Mouse (Mus musculus): Measurements from ENCODE around the gene Sipa1l1. TPM values are rescaled to one million over a fixed set of nuclear protein-coding genes. Genes with fewer than 3 reads are reported as not detected.

Sipa1l1 gene
- polyA plus RNA-seq, 1 experiment from 2014 or later: 26.4 TPM

DNA sequence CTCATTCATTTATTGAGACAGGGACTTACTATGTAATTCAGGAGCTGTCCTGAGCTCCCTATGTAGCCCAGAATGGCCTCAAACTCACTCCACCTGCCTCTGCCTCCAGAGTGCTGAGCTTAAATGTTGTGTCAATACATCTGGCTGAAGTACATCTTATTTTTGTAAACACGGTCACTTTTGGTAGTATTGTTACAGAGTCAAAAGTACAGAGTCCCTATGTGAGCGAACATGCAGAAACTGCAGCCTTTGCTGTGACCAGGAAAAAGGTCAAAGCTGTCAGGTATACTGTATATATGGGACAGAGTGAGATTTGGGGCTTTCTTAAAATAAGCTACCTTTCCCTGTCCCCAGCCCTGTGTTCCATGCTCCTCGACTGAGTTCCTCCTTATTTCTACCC lies 17.6 kb downstream of the Sipa1l1 start:
- Histone ChIP-seq H3K4me3 (replicated peaks) (no peak overlapping the region), H3K27me3 (replicated peaks) (no peaks in the 10 kb centered on the region), H3K27ac (no peak overlapping the region), H3K4me1 (peaks cover 25% of the 10 kb centered on the region), H3K36me3 (0 out of 2 replicates have a peak, but pooled peaks cover 8% of the 10 kb centered on the region), H3K4me2 (no peak overlapping the region), H3K9ac (no peak overlapping the region), H3K9me3 (no peaks in the 10 kb centered on the region)
- ATAC-seq (ENCODE audit: insufficient read depth, low FRiP score, low read depth): no peak
- WGBS: 63% methylated on average over 3 of the region's 3 CpGs

DNA sequence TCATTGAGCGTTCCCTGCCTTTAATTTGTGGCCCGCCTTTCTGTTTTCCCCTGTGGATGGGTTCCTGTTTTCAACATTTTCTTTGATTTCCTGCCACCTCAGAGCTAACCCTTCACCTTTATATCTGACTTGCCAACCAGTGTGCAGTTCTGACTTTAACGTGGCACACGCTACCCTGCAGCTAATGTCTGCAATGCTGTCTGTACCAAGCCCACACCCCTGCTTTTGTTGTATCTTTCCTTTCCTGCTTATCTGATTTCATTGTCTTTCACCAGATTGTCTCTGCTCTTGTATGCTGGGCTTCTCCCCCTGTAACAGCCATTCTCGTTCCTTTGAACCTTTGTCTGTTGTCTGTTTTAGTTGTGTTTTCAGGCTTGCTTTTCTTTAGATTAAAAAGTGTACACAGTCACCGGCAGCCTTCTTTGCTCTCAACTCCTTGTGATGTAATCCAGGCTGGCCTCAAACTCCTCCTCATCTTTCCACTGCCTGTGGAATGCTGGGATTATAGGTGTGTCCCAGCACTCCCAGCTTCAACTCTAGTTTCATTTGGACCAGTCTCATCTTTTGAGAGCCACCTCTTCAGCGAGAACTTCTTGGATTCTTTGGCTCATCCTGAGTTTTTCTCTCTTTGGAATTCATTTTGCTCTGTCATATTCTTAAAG lies 18.2 kb downstream of the Sipa1l1 start:
- no peak for ATAC-seq (ENCODE audit: insufficient read depth, low FRiP score, low read depth)
- peaks cover 25% of the 10 kb centered on the region for H3K4me1 ChIP-seq
- H3K4me3 ChIP-seq (replicated peaks): no peak overlapping the region
- H3K27ac ChIP-seq: no peak overlapping the region
- H3K9ac ChIP-seq: no peak overlapping the region
- no peak overlapping the region for H3K4me2 ChIP-seq
- no peaks in the 10 kb centered on the region for H3K9me3 ChIP-seq
- WGBS: 55% methylated on average over 7 of the region's 7 CpGs
- no peaks in the 10 kb centered on the region for H3K27me3 ChIP-seq (replicated peaks)
- 0 out of 2 replicates have a peak, but pooled peaks cover 4% of the 10 kb centered on the region for H3K36me3 ChIP-seq

- H3K4me3 ChIP-seq (replicated peaks): no peak overlapping the region
- no peaks in the 10 kb centered on the region for H3K9me3 ChIP-seq
- H3K9ac ChIP-seq: no peak overlapping the region
- H3K4me1 ChIP-seq: peaks cover 32% of the 10 kb centered on the region
- H3K36me3 ChIP-seq: no peaks in the 10 kb centered on the region
- ATAC-seq (ENCODE audit: insufficient read depth, low FRiP score, low read depth): no peak
- peak overlapping the region; percentile 70 for H3K27ac ChIP-seq
- H3K27me3 ChIP-seq (replicated peaks): no peaks in the 10 kb centered on the region
- H3K4me2 ChIP-seq: 0 out of 2 replicates have a peak overlapping the region, but pooled peaks have one; percentile 34
- WGBS: 47% methylated on average over 9 of the region's 9 CpGs
Observed at GRCm38 (mm10) chr12:82188321-82189075, 19.4 kb downstream of the Sipa1l1 start.

- Histone ChIP-seq H3K27ac (peak overlapping the region; percentile 70), H3K4me2 (peak overlapping the region; percentile 34; the same call in 1 of the 2 replicates)
- WGBS: 16% methylated on average over 6 of the region's 6 CpGs
Observed at GRCm38 (mm10) chr12:82189076-82189675, 20.1 kb downstream of the Sipa1l1 start.

GRCm38 (mm10) chr12:82189715-82190581 lies 20.8 kb downstream of the Sipa1l1 start:
- Histone ChIP-seq H3K27ac (peak overlapping the region; percentile 70), H3K4me2 (peak overlapping the region; percentile 34; the same call in 1 of the 2 replicates), H3K4me3 (replicated peaks) (peak overlapping the region; percentile 8; the same call in 1 of the 2 replicates), H3K4me1 (peaks cover 32% of the 10 kb centered on the region), H3K27me3 (replicated peaks) (no peaks in the 10 kb centered on the region), H3K36me3 (no peaks in the 10 kb centered on the region), H3K9ac (no peak overlapping the region), H3K9me3 (no peaks in the 10 kb centered on the region)
- peak; percentile 32; the same call in 1 of the 2 replicates for ATAC-seq (ENCODE audit: insufficient read depth, low FRiP score, low read depth)
- WGBS: 59% methylated on average over 16 of the region's 16 CpGs

More at GRCm38 (mm10) chr12:82189076-82189675, 20.1 kb downstream of the Sipa1l1 start:
- Histone ChIP-seq H3K36me3 (no peaks in the 10 kb centered on the region), H3K4me1 (peaks cover 32% of the 10 kb centered on the region), H3K4me3 (replicated peaks) (no peak overlapping the region), H3K27me3 (replicated peaks) (no peaks in the 10 kb centered on the region), H3K9me3 (no peaks in the 10 kb centered on the region), H3K9ac (no peak overlapping the region)
- ATAC-seq (ENCODE audit: insufficient read depth, low FRiP score, low read depth): no peak

DNA sequence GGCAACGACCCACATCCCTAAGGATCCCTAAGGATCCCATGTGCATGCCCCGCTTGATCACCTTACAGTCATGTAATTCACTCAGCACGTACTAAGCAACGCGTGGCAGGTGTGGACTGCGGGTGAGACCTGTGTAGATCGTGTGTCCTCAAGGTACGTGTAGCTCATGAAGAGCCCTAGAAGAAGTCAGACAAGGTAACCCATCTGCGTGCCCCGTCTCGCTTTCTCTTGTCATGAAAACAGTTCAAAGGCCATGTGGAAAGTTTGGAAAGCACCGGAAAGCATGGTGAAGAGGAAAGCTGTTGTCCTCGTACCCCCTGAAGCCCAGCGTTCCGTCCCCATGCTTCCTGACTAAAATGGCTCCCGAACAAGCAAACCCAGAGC lies 21.5 kb downstream of the Sipa1l1 start:
- H3K27me3 ChIP-seq (replicated peaks): no peaks in the 10 kb centered on the region
- no peaks in the 10 kb centered on the region for H3K36me3 ChIP-seq
- no peak overlapping the region for H3K9ac ChIP-seq
- H3K4me3 ChIP-seq (replicated peaks): no peak overlapping the region
- peak overlapping the region; percentile 3; the same call in 1 of the 2 replicates for H3K4me2 ChIP-seq
- WGBS: 90% methylated on average over 16 of the region's 16 CpGs
- no peak for ATAC-seq (ENCODE audit: insufficient read depth, low FRiP score, low read depth)
- H3K27ac ChIP-seq: no peak overlapping the region
- H3K9me3 ChIP-seq: no peaks in the 10 kb centered on the region
- peaks cover 32% of the 10 kb centered on the region for H3K4me1 ChIP-seq

- peaks cover 35% of the 10 kb centered on the region for H3K4me1 ChIP-seq
- no peak overlapping the region for H3K27ac ChIP-seq
- no peak overlapping the region for H3K9ac ChIP-seq
- H3K36me3 ChIP-seq: no peaks in the 10 kb centered on the region
- WGBS: 66% methylated on average over 5 of the region's 5 CpGs
- no peak overlapping the region for H3K4me2 ChIP-seq
- ATAC-seq (ENCODE audit: insufficient read depth, low FRiP score, low read depth): no peak
- H3K9me3 ChIP-seq: no peaks in the 10 kb centered on the region
- H3K4me3 ChIP-seq (replicated peaks): no peak overlapping the region
- H3K27me3 ChIP-seq (replicated peaks): no peaks in the 10 kb centered on the region
Observed at GRCm38 (mm10) chr12:82191686-82192085, 22.6 kb downstream of the Sipa1l1 start.

DNA sequence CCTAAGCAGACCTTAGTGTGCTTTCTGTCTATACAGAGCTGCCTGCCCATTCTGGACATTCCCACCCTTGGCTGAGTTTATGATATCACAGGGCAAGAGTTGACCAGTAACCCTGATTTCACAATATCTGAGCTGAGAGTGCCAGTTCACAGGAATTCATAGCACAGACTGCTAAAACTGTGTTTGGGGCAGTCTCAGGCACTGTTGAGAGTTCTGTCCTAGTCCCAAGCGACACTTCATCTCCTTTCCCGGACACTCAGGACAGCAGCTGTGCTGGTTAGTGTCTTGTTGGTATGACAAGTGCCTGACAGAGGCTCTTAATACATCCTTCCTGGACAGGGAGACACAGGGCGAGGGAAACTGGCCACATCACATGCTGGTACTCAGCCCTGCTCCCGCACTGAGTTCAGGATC lies 23.5 kb downstream of the Sipa1l1 start:
- Histone ChIP-seq H3K9ac (no peak overlapping the region), H3K9me3 (no peaks in the 10 kb centered on the region), H3K4me2 (no peak overlapping the region), H3K27ac (no peak overlapping the region), H3K27me3 (replicated peaks) (no peaks in the 10 kb centered on the region), H3K4me1 (peaks cover 38% of the 10 kb centered on the region), H3K4me3 (replicated peaks) (no peak overlapping the region), H3K36me3 (no peaks in the 10 kb centered on the region)
- no peak for ATAC-seq (ENCODE audit: insufficient read depth, low FRiP score, low read depth)
- WGBS: 66% methylated on average over 4 of the region's 4 CpGs

DNA sequence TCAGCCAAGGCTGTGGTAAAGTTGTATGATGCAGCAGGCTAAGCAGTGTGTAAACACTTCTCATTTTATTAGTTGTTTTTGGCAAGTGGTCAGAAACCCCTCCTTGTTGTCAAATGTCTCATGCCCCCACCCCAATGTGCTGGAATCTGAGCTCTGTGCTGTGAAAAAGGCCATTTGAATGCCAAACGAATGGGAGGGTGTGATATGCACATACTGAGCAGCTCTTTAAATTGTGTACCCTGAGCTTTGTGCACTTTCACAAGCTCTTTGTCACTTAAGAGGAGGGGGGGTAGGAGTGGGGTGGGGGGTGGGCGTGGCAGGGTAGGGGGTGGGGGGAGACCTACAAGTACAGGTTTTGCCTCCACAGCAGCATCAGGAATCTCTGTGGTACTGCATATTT lies 24.4 kb downstream of the Sipa1l1 start:
- Histone ChIP-seq H3K4me3 (replicated peaks) (no peak overlapping the region), H3K9me3 (no peaks in the 10 kb centered on the region), H3K4me1 (peaks cover 36% of the 10 kb centered on the region), H3K4me2 (no peak overlapping the region), H3K9ac (no peak overlapping the region), H3K36me3 (no peaks in the 10 kb centered on the region), H3K27ac (no peak overlapping the region), H3K27me3 (replicated peaks) (no peaks in the 10 kb centered on the region)
- 56% methylated on average over 2 of the region's 2 CpGs for WGBS
- no peak for ATAC-seq (ENCODE audit: insufficient read depth, low FRiP score, low read depth)

DNA sequence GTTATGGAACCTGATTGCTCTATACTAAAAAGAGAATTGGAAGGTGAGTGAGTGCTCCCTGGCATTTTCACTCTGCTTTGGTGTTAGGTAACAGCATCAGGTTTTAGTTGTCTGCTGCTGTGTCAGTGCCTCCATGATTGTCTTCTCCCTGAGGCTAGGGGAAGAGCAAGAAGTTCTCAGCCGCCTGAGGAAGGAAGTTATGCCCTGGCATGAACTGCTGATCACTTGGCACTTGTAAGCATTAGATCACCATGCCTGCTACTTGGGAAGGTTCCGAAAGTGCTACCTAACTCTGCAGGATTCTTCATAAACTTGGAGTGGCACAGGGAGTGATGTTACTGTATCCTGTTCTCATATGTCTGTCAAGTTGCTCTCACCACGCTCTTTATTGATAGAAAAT lies 25.8 kb downstream of the Sipa1l1 start:
- no peak for ATAC-seq (ENCODE audit: insufficient read depth, low FRiP score, low read depth)
- WGBS: 75% methylated on average over 3 of the region's 3 CpGs
- Histone ChIP-seq H3K9ac (no peak overlapping the region), H3K4me3 (replicated peaks) (no peak overlapping the region), H3K27ac (no peak overlapping the region), H3K4me1 (peaks cover 21% of the 10 kb centered on the region), H3K36me3 (no peaks in the 10 kb centered on the region), H3K4me2 (no peak overlapping the region), H3K27me3 (replicated peaks) (no peaks in the 10 kb centered on the region), H3K9me3 (no peaks in the 10 kb centered on the region)

GRCm38 (mm10) chr12:82196213-82196612 lies 27.1 kb downstream of the Sipa1l1 start:
- H3K4me2 ChIP-seq: no peak overlapping the region
- H3K4me3 ChIP-seq (replicated peaks): no peak overlapping the region
- H3K9ac ChIP-seq: no peak overlapping the region
- WGBS: 78% methylated on average over 2 of the region's 2 CpGs
- H3K4me1 ChIP-seq: peaks cover 13% of the 10 kb centered on the region; the same call in 1 of the 2 replicates
- ATAC-seq (ENCODE audit: insufficient read depth, low FRiP score, low read depth): no peak
- no peak overlapping the region for H3K27ac ChIP-seq
- H3K9me3 ChIP-seq: no peaks in the 10 kb centered on the region
- no peaks in the 10 kb centered on the region for H3K27me3 ChIP-seq (replicated peaks)
- no peaks in the 10 kb centered on the region for H3K36me3 ChIP-seq

Measured in stomach, embryonic 15.5 days (tissue).